Mouse (Mus musculus) megakaryocyte, embryonic 14.5 days (primary cell): ENCODE data around the gene Fbxl13.

Source experiments
- FLI1 ChIP-seq: IDR thresholded peaks from 2 replicates; pipeline ENCODE4 v1.6.1; 2012; ENCODE audit warnings: low read length, inconsistent platforms, mixed read lengths
- GATA1 ChIP-seq: IDR thresholded peaks from 3 replicates; pipeline ENCODE4 v1.6.1; 2012; ENCODE audit warnings: mixed read lengths, low read length, inconsistent platforms, borderline replicate concordance

DNA sequence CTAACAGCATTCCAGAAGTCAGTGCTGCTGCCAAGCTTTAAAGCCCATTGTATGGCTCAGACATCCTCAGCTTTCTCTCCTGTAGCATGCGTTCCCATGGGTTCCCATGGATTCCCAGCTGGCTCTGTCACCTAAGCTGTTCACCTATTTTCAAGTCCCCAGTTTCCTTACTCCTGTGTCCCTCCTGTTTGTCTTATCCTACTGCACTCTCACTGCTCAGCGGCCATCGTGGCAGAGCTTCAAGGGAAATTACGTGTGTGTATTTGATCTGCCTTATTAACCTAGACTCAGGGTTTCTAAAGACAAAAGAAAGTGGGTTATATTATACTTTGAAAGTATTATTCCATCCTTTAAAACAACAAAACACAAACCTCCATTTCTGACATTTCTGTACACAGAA lies 156.3 kb downstream of the Fbxl13 start:
- no peak for TF ChIP-seq GATA1
- TF ChIP-seq FLI1, result no peak
